Mouse (Mus musculus): ENCODE results near the gene Kcnab1. TPM values are rescaled to one million over a fixed set of nuclear protein-coding genes. Genes with fewer than 3 reads are reported as not detected.

Kcnab1 gene
- polyA plus RNA-seq, 1 experiment = 1.1 TPM

GRCm38 (mm10) chr3:65355479-65355878 is 246.3 kb downstream of the Kcnab1 start:
- DNase-seq = no peak
- no peak overlapping the region for H3K4me3 ChIP-seq (replicated peaks; ENCODE audit: extremely low read depth, low read depth, low read length)
- TF ChIP-seq CTCF (IDR thresholded peaks at IDR 0.05; ENCODE audit: insufficient read depth, low read length) = no peak
- no peak for TF ChIP-seq POLR2A (IDR thresholded peaks at IDR 0.05; ENCODE audit: borderline replicate concordance, extremely low read depth, low read depth, low read length)
- H3K4me1 ChIP-seq (ENCODE audit: control insufficient read depth, insufficient read depth, low read length) = peaks cover 8% of the 10 kb centered on the region
- 22% methylated on average over 6 of the region's 6 CpGs for WGBS

GRCm38 (mm10) chr3:65358275-65358674 is 249.1 kb downstream of the Kcnab1 start:
- 79% methylated on average over 2 of the region's 2 CpGs for WGBS
- H3K4me3 ChIP-seq (replicated peaks; ENCODE audit: extremely low read depth, low read depth, low read length) = no peak overlapping the region
- peaks cover 8% of the 10 kb centered on the region for H3K4me1 ChIP-seq (ENCODE audit: control insufficient read depth, insufficient read depth, low read length)
- TF ChIP-seq CTCF (IDR thresholded peaks at IDR 0.05; ENCODE audit: insufficient read depth, low read length) (no peak), POLR2A (IDR thresholded peaks at IDR 0.05; ENCODE audit: borderline replicate concordance, extremely low read depth, low read depth, low read length) (no peak)
- DNase-seq = no peak

- WGBS = 89% methylated on average over 2 of the region's 2 CpGs
- no peak for DNase-seq
- Histone ChIP-seq H3K4me1 (ENCODE audit: control insufficient read depth, insufficient read depth, low read length) (peaks cover 10% of the 10 kb centered on the region), H3K4me3 (replicated peaks; ENCODE audit: extremely low read depth, low read depth, low read length) (no peak overlapping the region)
- no peak for TF ChIP-seq CTCF (IDR thresholded peaks at IDR 0.05; ENCODE audit: insufficient read depth, low read length)
- TF ChIP-seq POLR2A (IDR thresholded peaks at IDR 0.05; ENCODE audit: borderline replicate concordance, extremely low read depth, low read depth, low read length) = no peak
These were observed 249.7 kb downstream of the Kcnab1 start for GRCm38 (mm10) chr3:65358841-65359240.

DNA sequence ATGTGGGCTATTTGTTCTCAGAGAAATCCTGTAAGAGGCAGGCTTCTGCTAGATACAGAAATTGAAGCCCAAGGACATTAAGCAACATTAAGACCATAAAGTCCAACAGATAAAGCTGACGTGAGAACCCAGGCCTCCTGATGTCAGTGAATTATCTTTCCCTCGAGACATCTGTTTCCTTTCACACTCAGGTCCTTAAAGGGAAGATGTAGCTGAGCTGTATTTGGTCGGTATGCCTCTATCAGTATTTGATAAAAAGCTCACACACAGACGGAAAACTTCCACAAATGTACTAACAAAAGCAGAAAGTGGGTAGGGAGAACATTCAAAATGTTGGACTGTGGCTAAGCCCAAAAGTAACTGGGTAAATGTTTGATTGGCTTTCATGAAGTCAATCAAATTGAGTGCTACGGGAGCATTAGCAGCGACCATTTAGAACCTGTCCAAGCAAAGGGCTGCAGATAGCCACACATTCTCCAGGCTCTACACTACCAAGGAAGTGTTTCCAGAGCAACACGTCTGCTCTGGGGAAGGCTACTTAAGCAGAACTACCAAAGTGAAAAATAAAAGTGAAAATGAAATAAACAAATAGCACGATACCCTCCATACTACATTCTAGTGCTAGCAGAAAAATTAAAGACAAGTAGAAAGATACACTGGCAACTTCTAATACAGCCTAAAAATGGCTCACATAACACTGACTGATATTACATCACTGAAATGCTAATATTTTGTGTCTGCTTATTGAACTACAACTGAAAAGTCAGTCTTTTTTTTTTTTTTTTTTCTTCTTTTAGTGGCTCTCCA is 251.2 kb downstream of the Kcnab1 start:
- no peak for DNase-seq
- no peak overlapping the region for H3K4me3 ChIP-seq (replicated peaks; ENCODE audit: extremely low read depth, low read depth, low read length)
- WGBS = 42% methylated on average over 8 of the region's 8 CpGs
- no peak for TF ChIP-seq CTCF (IDR thresholded peaks at IDR 0.05; ENCODE audit: insufficient read depth, low read length)
- TF ChIP-seq POLR2A (IDR thresholded peaks at IDR 0.05; ENCODE audit: borderline replicate concordance, extremely low read depth, low read depth, low read length) = no peak
- H3K4me1 ChIP-seq (ENCODE audit: control insufficient read depth, insufficient read depth, low read length) = peaks cover 9% of the 10 kb centered on the region

DNA sequence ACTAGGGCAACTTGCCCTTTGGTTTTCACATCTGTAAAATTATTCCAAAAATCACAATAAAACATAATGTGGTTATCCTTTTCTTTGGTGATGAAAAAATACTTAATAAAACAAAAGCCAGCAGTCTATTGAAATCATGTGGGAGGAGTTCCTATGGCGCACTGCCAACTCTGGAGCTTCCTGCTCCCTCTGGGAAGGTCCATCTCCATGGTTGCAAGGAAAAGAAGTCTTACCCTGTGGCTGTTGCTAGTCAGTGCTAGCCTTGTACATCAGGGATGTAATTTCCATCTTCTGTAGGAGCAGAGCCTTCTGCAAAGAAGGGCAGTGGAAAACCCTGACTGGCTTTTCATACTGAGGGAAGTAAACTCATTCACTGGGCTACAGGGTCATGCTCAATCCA is 254.3 kb downstream of the Kcnab1 start:
- TF ChIP-seq CTCF (IDR thresholded peaks at IDR 0.05; ENCODE audit: insufficient read depth, low read length) = no peak
- no peak for TF ChIP-seq POLR2A (IDR thresholded peaks at IDR 0.05; ENCODE audit: borderline replicate concordance, extremely low read depth, low read depth, low read length)
- Histone ChIP-seq H3K4me3 (replicated peaks; ENCODE audit: extremely low read depth, low read depth, low read length) (no peak overlapping the region), H3K4me1 (ENCODE audit: control insufficient read depth, insufficient read depth, low read length) (peaks cover 5% of the 10 kb centered on the region)
- no peak for DNase-seq
- 52% methylated on average over 1 of the region's 1 CpGs for WGBS

DNA sequence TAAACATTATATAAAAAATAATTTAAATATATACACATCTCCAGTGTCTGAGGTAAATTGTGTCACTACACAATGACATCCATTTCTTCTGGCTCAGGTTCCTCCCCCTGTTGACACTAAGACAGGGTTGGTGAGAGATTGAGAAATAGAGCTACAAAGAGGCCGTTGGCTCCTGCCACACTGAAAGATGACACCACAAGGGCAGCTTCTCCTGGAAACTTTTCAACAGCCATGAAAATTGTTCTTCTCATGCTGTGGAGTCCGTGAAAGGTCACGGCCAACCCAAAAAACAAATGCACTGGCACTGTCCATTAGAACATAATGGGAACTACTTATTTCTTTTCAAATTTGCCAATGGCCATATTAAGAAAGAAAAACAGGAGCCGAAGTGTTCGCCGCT is 256.0 kb downstream of the Kcnab1 start:
- no peak for DNase-seq
- peaks cover 5% of the 10 kb centered on the region for H3K4me1 ChIP-seq (ENCODE audit: control insufficient read depth, insufficient read depth, low read length)
- TF ChIP-seq CTCF (IDR thresholded peaks at IDR 0.05; ENCODE audit: insufficient read depth, low read length) (no peak), POLR2A (IDR thresholded peaks at IDR 0.05; ENCODE audit: borderline replicate concordance, extremely low read depth, low read depth, low read length) (no peak)
- no peak overlapping the region for H3K4me3 ChIP-seq (replicated peaks; ENCODE audit: extremely low read depth, low read depth, low read length)
- 75% methylated on average over 6 of the region's 6 CpGs for WGBS

DNA sequence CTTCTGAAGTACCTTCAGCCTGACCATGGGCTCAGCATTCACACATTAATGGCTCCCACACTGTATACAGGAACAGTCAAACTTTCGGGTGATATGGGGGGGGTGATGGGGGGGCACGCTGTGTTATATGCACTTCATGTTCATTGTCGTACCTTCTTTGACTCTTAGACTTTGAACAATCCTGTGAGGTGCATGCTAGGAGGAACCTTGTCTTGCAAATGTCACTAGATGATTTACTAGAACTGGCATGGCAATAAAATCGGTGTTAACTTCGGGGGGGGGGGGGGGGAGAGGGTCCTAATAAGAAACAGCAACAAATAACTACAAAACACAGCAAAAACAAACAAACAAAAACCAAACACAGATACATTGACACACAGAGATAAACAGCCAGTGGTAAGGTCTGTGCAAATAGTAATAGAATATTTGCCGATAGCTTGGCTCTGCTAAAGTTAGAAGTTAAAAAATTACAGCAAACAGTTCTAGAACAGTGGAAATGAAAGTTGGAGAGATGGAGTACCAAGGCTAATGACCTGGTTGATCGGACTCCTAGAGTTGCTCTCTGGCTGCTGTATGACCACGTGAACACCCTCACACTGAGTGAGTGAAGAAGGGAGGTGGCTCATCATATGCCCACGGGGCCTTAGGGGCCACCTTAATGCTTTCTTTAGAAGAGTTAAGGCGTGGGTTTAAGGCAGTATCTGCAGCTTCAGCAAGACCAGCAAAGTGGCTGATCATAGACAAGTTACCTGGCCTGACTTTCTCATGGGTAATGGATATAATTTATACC is 256.9 kb downstream of the Kcnab1 start:
- no peak overlapping the region for H3K4me3 ChIP-seq (replicated peaks; ENCODE audit: extremely low read depth, low read depth, low read length)
- 85% methylated on average over 10 of the region's 10 CpGs for WGBS
- DNase-seq = no peak
- peaks cover 5% of the 10 kb centered on the region for H3K4me1 ChIP-seq (ENCODE audit: control insufficient read depth, insufficient read depth, low read length)
- no peak for TF ChIP-seq POLR2A (IDR thresholded peaks at IDR 0.05; ENCODE audit: borderline replicate concordance, extremely low read depth, low read depth, low read length)

- TF ChIP-seq POLR2A (IDR thresholded peaks at IDR 0.05; ENCODE audit: borderline replicate concordance, extremely low read depth, low read depth, low read length) (no peak), CTCF (IDR thresholded peaks at IDR 0.05; ENCODE audit: insufficient read depth, low read length) (no peak)
- Histone ChIP-seq H3K4me1 (ENCODE audit: control insufficient read depth, insufficient read depth, low read length) (peaks cover 5% of the 10 kb centered on the region), H3K4me3 (replicated peaks; ENCODE audit: extremely low read depth, low read depth, low read length) (no peak overlapping the region)
- 76% methylated on average over 4 of the region's 4 CpGs for WGBS
- DNase-seq = no peak
These were observed 258.8 kb downstream of the Kcnab1 start for GRCm38 (mm10) chr3:65367944-65368343.

GRCm38 (mm10) chr3:65372552-65372951 is 263.4 kb downstream of the Kcnab1 start:
- Histone ChIP-seq H3K4me1 (ENCODE audit: control insufficient read depth, insufficient read depth, low read length) (no peaks in the 10 kb centered on the region), H3K4me3 (replicated peaks; ENCODE audit: extremely low read depth, low read depth, low read length) (no peak overlapping the region)
- no peak for TF ChIP-seq POLR2A (IDR thresholded peaks at IDR 0.05; ENCODE audit: borderline replicate concordance, extremely low read depth, low read depth, low read length)
- no peak for TF ChIP-seq CTCF (IDR thresholded peaks at IDR 0.05; ENCODE audit: insufficient read depth, low read length)
- WGBS = 83% methylated on average over 4 of the region's 4 CpGs
- DNase-seq = no peak

All from lung, adult 2 months (tissue).